Mouse (Mus musculus): ENCODE measurements at regions not wholly inside any gene's neighbourhood (a gene's known extent, or its start where the extent isn't known, plus 50 kb on each side); places are given as distances from the start of the nearest gene placed in this dataset.
"Not testable (repeated sequence)": the region's sequence is repeated elsewhere in the genome, so short reads cannot be mapped to it uniquely, and the experiment has no call there.

DNA sequence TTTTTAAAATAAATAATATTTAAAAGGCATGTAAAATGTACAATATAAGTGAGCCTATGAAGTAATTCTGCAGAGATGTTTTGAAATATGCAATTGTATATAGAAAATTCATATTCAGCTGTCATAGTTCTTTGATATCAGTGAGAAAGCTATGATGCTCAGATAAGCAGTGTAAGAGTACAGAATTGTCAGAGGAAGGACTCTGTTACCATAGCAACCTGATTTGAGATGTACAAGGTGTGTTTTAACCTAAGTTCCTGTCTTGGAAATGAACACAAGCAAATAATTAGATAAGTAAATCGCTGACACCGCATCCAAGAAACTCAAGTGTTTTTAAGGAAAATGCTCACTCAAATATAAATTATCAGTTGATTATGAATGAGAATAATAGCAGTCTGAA, 271.8 kb downstream of the Gabrg2 start:
- DNase-seq (ENCODE audit: low spot score in 2 of 2): no peak

DNA sequence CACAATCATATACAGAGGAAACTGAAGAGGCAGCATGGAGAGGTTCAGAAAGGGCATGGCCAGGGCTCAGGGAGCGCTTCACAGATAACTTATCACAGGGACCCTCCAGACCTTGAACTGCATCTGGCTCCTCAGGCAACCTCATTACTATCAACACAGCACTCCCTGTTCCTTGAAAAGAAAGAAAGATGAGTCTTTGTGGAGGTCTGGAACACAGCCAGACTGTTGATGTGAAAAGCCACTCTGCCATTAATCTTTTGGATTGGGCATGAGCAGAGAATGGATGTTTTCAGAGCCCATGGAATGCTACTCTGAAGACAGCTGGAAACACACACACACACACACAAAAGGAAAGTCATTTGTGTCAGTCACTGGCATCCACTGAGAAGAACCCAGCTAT, 284.0 kb downstream of the Gabrg2 start:
- no peak for DNase-seq (ENCODE audit: low spot score in 2 of 2)

DNA sequence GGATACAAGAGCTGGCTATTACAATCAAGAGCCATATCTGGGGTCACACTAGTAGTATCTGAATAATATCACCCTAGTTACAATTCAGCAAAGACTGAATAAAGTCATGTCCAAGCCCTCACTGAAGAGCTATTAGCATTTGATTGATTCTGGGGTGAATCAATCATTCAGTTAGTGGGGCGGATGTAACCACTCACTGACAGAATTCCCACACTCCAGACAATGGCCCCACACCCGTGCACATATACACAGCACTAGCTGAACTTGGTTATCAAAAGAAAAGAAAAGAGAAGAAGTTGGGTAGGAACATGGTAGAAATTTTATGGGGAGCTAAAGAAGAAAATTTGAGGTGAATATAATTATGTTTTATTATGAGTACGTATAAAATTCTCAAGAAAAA, 310.0 kb downstream of the Gabrg2 start:
- no peak for DNase-seq (ENCODE audit: low spot score in 2 of 2)

DNA sequence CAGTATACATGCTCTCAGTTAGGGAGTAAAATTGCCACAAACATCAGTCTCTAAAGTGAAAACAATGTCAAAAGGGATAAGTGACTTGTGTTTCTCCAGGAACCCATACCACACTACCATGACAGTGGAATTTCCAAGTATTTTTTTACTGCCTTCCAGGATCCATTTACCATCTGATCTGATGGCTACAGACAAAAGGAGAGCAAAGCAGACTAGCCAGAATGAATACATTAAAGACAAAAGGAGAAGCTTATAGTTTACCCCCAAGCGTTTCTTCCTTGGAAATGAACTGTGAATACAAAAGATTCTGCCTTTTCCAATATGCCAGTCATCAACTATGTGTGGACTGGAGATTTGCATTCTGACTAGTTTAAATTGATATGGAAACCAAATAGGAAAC, 317.7 kb downstream of the Gabrg2 start:
- DNase-seq (ENCODE audit: low spot score in 2 of 2): no peak

DNA sequence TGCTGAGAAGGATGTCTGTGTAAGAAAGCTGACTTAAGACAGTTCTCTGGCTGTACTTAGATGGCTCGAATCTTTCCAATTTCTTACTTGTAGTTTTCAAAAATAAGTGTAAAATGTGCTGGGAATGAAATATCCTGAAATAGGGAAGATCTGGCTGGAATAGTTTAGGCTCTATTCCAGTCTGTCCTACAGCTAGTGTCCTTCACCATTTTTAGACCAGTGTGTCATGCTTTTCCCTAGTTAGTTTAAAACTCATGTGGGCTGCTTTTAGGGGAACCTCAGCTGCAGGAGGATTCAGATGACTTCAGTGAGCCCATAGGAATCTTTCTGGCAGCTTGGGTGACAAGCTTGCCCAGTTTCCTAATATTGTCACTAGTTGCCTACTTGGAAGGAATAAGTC, 348.1 kb downstream of the Gabrg2 start:
- DNase-seq (ENCODE audit: low spot score in 2 of 2): no peak

DNA sequence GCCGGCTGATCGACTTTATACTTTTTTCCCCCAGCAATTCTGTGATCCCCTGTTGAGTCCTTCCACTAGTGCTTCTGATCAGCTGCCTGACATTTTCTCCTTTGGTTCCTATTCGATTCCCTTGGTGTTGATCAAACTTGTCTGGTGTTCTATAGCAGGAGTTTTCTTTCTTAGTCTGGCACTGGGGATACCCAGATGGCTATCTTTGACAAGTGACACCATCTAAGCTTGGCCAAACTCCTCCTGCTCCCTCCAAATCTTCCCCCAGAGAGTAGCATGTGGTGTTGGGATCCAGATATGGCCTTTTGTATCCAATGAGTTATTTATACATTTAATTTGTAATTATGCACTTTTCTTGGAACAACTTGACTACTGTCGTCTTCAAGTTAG, 355.2 kb downstream of the Gabrg2 start:
- DNase-seq (ENCODE audit: low spot score in 2 of 2): no peak

DNA sequence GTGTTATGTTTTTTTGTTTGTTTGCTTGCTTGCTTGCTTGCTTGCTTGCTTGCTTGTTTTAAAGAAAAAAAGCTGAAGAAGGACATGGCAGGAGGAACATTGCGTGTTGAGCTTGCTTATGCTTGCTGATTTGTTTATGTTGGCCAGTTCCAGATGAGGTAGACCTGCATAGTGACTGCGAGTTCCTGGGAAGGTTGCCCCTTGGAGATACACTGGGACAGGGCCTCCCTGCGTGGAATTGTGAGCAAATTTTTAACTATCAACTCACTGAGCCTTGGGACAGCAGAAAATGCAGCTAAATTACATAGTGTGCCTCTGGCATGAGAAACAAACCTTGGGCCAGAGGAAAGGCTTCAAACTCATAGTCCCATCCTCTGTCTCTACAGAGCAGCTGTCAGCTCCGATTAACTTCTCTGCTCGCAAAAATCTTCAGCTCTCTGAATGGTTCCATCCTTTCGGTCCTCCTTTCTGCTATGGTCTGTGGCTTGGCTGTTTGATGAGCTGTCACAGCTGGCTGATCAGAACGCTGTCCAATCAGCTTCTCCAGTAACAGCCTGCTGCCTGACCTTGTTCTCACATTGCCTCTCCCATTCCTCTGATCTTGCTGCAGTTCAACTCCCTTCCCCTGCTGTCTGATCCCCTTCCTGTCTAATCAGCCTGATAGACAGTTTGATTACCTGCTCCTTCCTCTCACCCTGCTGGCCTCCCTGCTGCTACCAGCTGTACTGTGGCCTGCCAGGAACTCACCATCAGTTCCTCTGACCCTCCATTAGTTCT, 355.7 kb downstream of the Gabrg2 start:
- no peak for DNase-seq (ENCODE audit: low spot score in 2 of 2)

DNA sequence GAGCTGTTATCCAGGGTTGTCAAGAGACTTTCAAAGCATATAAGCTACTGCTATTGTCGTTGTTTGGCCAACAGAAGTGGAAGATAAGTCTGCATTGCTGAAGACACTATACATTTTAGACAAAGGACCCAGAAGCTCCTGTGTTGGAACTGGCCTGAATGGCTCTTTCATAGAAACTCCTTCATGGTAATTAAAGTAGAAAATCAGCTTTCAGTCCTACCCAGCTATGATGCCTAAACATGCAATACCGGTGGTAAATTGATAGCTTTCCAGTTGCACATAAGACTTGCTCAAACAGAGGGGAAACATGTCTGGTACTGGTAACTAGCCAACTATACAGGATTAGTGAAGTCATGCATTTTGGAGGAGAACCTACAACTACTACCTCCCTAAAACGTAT, 356.6 kb downstream of the Gabrg2 start:
- DNase-seq (ENCODE audit: low spot score in 2 of 2): no peak

DNA sequence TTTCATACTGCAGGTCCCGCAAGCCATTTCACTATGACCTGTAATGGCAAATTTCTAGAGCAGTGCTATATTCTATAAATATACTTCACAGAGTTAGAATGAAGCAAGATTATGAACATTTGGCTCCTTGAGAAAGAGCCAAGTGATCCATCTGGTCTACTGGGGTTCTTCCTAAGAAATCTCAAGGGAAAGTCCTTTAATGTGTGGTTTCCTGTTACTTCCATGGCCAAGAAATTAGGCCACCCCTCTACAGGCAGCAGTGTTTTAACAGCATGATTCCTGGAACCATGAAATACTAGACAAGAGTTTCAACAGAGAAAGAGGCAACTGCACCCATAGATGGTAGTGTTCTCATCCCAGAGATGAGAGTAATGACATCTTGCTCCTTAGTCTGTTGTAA, 401.7 kb downstream of the Gabrg2 start:
- peak; percentile 4 to 5 for DNase-seq (ENCODE audit: low spot score in 2 of 2)

DNA sequence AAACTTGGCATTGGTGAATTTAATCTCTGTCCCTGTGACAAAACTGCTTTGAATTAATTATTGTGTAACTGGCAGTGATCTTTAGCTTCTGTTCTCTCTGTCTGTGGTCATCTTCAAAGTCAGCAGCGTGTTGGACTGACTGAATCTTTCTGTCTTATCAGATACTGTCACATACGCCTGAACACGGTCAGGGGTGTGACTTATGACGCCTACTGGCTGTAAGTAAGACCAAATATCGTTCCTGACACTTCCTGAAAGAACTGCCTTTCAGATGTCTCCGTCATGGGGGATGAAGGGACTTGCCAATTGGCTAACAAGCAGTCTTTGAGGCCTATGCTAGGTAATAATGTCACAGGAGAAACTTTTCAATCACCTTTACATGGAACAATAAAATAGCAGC, 402.2 kb downstream of the Gabrg2 start:
- DNase-seq (ENCODE audit: low spot score in 2 of 2): no peak

DNA sequence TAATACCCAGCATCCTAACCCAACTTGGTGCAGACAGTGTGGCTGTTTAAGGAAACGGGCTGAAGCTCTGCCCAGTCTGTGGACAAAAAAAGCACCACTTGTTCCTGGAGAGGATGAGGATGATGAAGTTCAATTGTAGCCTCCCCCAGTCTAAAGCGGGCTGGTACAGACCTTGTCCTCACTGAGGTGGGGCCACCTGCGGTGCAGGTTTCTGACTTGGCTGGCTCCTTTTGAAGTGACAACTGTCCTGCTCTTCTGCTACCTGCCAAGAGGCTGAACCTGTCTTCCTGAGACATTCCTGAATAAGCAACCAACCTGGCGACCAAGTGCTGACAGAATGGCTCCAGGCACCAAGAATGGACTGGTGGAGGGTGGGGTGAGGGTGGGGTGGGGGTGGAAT, 409.2 kb downstream of the Gabrg2 start:
- DNase-seq (ENCODE audit: low spot score in 2 of 2): not testable (repeated sequence)
